Mouse (Mus musculus) forebrain, embryonic 13.5 days (tissue): ENCODE data around the gene Fpgs. TPM values are rescaled to one million over a fixed set of nuclear protein-coding genes. Genes with fewer than 3 reads are reported as not detected.

ENCODE experiments used
- ATAC-seq: fragments of 200-750 bp; cut with Nextera tagmentation; 2 replicates; pipeline ENCODE4 v1.8.0; 2017
- H3K27ac ChIP-seq: fragments of 300-500 bp; sonication (generic); 2 replicates; pipeline ENCODE4 v1.5.1; 2015; ENCODE audit warnings: inconsistent platforms, mild to moderate bottlenecking, moderate library complexity
- H3K27me3 ChIP-seq: fragments of 300-500 bp; sonication (generic); 2 replicates; pipeline ENCODE4 v1.6.1; 2015; ENCODE audit warnings: mild to moderate bottlenecking, inconsistent platforms
- H3K36me3 ChIP-seq: fragments of 300-500 bp; sonication (generic); 2 replicates; pipeline ENCODE4 v1.6.1; 2015; ENCODE audit warnings: mild to moderate bottlenecking, inconsistent platforms; ENCODE audit not compliant: poor library complexity, severe bottlenecking
- H3K4me1 ChIP-seq: fragments of 300-500 bp; sonication (generic); 2 replicates; pipeline ENCODE4 v1.6.1; 2015; ENCODE audit warnings: inconsistent platforms
- H3K4me2 ChIP-seq: fragments of 300-500 bp; sonication (generic); 2 replicates; pipeline ENCODE4 v1.6.1; 2015; ENCODE audit warnings: inconsistent platforms, mild to moderate bottlenecking, moderate library complexity
- H3K4me3 ChIP-seq: fragments of 300-500 bp; sonication (generic); 2 replicates; pipeline ENCODE4 v1.5.1; 2015; ENCODE audit warnings: mild to moderate bottlenecking, inconsistent platforms
- H3K9ac ChIP-seq: fragments of 300-500 bp; sonication (generic); 2 replicates; pipeline ENCODE4 v1.6.1; 2015; ENCODE audit warnings: mild to moderate bottlenecking, inconsistent platforms
- H3K9me3 ChIP-seq: fragments of 300-500 bp; sonication (generic); replicated peaks from 2 replicates; pipeline ENCODE4 v1.6.1; 2016; ENCODE audit warnings: inconsistent platforms
- WGBS: fragments of 180-500 bp; shearing (Covaris S2); methylation state at CpG from one replicate; pipeline ENCODE4 v1.1.7; 2015; 5-methylcytosine and 5-hydroxymethylcytosine counted together
- microRNA counts: library from miRNA; unstranded; fragments of <30 nt; microRNA quantifications from one replicate; lab custom pipeline; 2016
- microRNA-seq: library from miRNA; unstranded; fragments of <30 nt; microRNA quantifications from one replicate; pipeline ENCODE4, GENCODE M21; 2016
- polyA plus RNA-seq: library from polyadenylated mRNA; unstranded; fragments of >200 nt; fragmentation: Nextera tagmentation; extraction: Ambion mirVana; gene quantifications from 2 replicates; pipeline ENCODE4 v1.2.1, GENCODE M21; 2015

The Fpgs gene
- polyA plus RNA-seq, 1 experiment from 2014 or later = 14.2 TPM

DNA sequence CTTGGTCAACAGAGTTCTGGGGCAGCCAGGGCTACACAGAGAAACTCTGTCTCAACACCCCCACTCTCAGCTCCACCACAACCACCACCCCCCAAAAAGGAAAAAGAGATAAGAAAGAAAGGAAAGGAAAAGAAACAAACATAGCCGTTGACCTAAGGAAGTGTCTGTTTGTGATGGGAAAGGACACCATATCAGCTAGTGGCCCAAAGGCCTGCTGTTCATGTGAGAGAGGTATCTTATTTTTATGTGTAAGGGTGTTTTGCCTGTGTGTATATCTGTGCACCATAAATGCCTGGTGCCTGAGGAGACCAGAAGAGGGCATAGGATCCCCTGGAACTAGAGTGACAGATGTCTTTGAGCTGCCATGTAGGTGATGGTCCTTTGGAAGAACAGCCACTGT lies 64.3 kb downstream of the Fpgs start:
- Histone ChIP-seq H3K9me3 (no peaks in the 10 kb centered on the region), H3K4me2 (no peak overlapping the region), H3K4me3 (no peak overlapping the region), H3K27me3 (no peaks in the 10 kb centered on the region), H3K27ac (no peak overlapping the region), H3K36me3 (no peaks in the 10 kb centered on the region), H3K4me1 (no peaks in the 10 kb centered on the region), H3K9ac (no peak overlapping the region)
- ATAC-seq = no peak
- WGBS = 93% methylated on average over 1 of the region's 1 CpGs

DNA sequence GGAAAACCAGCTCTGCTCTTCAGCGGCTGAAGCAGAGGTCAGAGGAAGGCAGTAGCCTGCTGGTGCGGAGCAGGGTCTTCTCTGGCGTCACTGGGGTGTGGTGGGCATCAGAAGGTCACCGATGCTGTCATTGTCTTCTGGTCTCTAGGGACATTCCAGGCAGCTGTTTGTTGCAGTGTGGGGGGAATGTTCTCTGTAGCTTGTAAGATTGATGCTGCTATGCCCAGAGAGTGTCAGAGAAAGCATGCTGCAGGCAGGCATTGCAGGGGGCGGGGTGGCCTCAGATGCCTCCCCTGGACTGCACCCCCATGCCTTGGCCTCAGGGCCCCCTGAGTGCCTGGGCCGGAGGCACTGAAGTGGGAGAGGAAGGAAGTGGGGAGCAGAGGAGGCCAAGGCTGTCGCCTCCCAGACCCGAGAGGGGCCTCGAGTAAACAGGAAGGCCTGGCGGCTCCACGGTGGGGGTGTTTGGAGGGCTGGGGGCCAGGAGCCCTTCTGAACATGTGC lies 66.1 kb downstream of the Fpgs start:
- no peaks in the 10 kb centered on the region for H3K9me3 ChIP-seq
- peak overlapping the region; percentile 13; the same call in 1 of the 2 replicates for H3K9ac ChIP-seq
- 55% methylated on average over 11 of the region's 11 CpGs for WGBS

DNA sequence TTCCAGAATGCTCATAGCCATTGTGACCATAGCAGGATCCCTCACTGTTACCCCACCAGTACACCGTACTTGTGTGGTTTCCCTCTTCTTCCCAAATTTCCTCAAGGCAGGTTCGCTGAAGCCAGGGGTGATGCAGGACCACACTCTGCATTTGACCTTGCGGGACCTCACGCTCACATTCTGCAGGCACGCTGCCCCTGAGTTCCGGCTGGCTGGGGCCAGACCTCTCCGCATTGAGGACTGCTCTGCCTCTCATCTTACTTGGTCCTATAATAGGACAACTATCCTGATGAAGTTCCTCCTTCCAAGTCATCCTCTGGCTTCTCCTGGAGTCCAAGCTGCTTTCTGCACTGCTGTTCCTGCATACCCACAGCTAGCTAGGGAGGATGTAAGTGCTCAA lies 67.3 kb downstream of the Fpgs start:
- Histone ChIP-seq H3K9ac (no peak overlapping the region), H3K36me3 (peaks cover 7% of the 10 kb centered on the region), H3K4me2 (no peak overlapping the region), H3K9me3 (no peaks in the 10 kb centered on the region), H3K4me3 (no peak overlapping the region), H3K4me1 (no peaks in the 10 kb centered on the region), H3K27ac (no peak overlapping the region), H3K27me3 (no peaks in the 10 kb centered on the region)
- ATAC-seq = no peak
- 94% methylated on average over 7 of the region's 7 CpGs for whole genome bisulfite sequencing

More for the DNA sequence above, 66.1 kb downstream of the Fpgs start:
- no peaks in the 10 kb centered on the region for H3K27me3 ChIP-seq
- ATAC-seq = no peak
- H3K4me2 ChIP-seq = no peak overlapping the region
- no peak overlapping the region for H3K27ac ChIP-seq
- no peaks in the 10 kb centered on the region for H3K4me1 ChIP-seq
- H3K4me3 ChIP-seq = no peak overlapping the region
- H3K36me3 ChIP-seq = peaks cover 7% of the 10 kb centered on the region

DNA sequence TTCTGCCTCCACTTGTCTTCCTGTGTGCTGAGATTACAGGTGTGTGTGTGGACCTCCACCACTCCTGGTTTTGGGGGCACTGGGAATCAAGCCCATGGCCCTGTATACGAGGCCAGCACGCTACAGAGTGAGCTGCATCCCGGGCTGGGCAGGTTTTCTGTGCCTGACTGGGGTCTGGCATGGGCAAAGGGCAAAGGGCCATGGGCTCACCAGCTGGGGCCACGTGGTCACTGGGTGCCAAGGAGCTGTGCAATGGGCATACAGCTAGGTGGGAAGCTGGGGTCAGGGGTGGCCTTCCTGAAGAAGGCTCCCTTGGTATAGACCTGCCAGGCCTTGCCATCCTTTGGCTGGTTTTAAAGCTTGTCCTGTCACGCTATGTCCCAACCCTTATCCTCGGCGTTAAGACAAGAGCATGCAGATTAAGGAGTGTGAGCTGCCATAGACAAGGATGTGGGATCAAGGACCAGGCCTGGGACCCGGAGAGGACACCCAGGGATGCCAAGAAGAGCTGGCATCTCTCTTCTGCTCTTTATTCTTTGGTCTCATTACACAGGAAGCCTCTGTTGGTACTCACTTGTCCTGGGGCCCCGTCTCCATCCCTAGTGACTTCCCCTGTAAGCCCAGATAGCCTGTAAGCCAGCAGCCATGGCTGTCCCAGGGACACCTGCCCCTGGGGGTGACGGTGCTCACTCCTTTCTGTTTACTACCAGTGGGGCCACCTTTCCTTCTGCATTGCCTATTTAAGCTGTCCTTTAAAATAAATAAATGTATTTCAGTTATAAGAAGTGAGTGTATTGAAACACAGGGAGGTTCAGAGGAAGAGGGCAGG lies 69.5 kb downstream of the Fpgs start:
- Histone ChIP-seq H3K27me3 (no peaks in the 10 kb centered on the region), H3K27ac (no peak overlapping the region), H3K4me2 (no peak overlapping the region), H3K36me3 (peaks cover 7% of the 10 kb centered on the region), H3K9ac (no peak overlapping the region), H3K4me3 (no peak overlapping the region), H3K9me3 (no peaks in the 10 kb centered on the region), H3K4me1 (peaks cover 4% of the 10 kb centered on the region)
- 83% methylated on average over 10 of the region's 10 CpGs for WGBS
- no peak for ATAC-seq

DNA sequence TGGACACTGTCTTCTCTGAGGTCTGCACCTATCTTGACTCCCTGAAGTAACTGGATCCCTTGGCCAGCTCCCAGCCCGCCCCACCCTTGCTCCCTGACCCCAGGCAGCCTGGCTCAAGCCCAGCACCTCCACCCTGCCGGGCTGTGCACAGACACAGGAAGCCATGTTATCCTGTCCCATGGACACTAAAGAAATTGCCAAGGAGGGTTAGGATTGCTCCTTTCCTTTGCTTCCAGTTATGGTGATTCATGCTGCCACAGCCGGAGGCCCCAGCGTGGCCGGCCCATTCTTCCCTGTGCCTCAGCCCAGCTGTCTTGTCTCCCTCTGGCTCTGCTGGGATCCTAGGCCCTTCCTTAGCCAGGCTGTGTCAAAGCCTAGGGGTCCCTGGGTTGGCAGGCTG lies 70.3 kb downstream of the Fpgs start:
- 86% methylated on average over 5 of the region's 5 CpGs for WGBS
- no peak overlapping the region for H3K27ac ChIP-seq

More for the DNA sequence above, 70.3 kb downstream of the Fpgs start:
- Histone ChIP-seq H3K4me3 (no peak overlapping the region), H3K9me3 (no peaks in the 10 kb centered on the region), H3K4me1 (peaks cover 12% of the 10 kb centered on the region), H3K4me2 (no peak overlapping the region), H3K9ac (no peak overlapping the region), H3K36me3 (peaks cover 7% of the 10 kb centered on the region), H3K27me3 (no peaks in the 10 kb centered on the region)
- no peak for ATAC-seq

MicroRNAs within 50 kb of the gene (microRNA counts, 519-probe panel; counts per million panel counts)
- microRNA mmu-miR-1954 (lab: Ali Mortazavi, UCI) = 177 counts per million, percentile 53 among the panel's probes with 10 or more counts
- microRNA mmu-miR-2861 (lab: Ali Mortazavi, UCI) = 177 counts per million, percentile 53 among the panel's probes with 10 or more counts

Small RNA genes lying within 50 kb of the gene (microRNA-seq; reads per million reads assigned to microRNA genes)
- gene Gm47291 (not detected), gene Mir1954 (not detected), gene Mir2861 (0.80 reads per million), gene Mir3960 (not detected), gene Mir8093 (not detected)

Other genes with a start within 250 kb of the Fpgs start
- 4.5 and 5.2 TPM in 2 replicates for gene Fam102a, start 168.8 kb downstream of the Fpgs start, polyA plus RNA-seq
- gene Dpm2, start 133.3 kb downstream of the Fpgs start, polyA plus RNA-seq = 127 and 129 TPM in 2 replicates
- gene Pip5kl1, start 129.3 kb downstream of the Fpgs start, polyA plus RNA-seq = 1.7 and 3.4 TPM in 2 replicates
- 0.18 and 0.39 TPM in 2 replicates for gene 9430097D07Rik, start 128.5 kb downstream of the Fpgs start, polyA plus RNA-seq
- 14.5 and 16.5 TPM in 2 replicates for gene St6galnac4, start 117.0 kb downstream of the Fpgs start, polyA plus RNA-seq
- gene St6galnac6, start 104.4 kb downstream of the Fpgs start, polyA plus RNA-seq = 10.0 and 10.8 TPM in 2 replicates
- gene Ak1, start 82.4 kb downstream of the Fpgs start, polyA plus RNA-seq = 48.8 and 48.9 TPM in 2 replicates
- gene Eng, start 57.5 kb downstream of the Fpgs start, polyA plus RNA-seq = 20.4 and 21.2 TPM in 2 replicates
- 90.3 and 99.9 TPM in 2 replicates for gene Cdk9, start 8.9 kb upstream of the Fpgs start, polyA plus RNA-seq
- 23.5 and 29.2 TPM in 2 replicates for gene Sh2d3c, start 16.9 kb upstream of the Fpgs start, polyA plus RNA-seq
- 1.6 and 2.5 TPM in 2 replicates for gene 6330409D20Rik, start 36.9 kb upstream of the Fpgs start, polyA plus RNA-seq
- gene Tor2a, start 53.1 kb upstream of the Fpgs start, polyA plus RNA-seq = 55.8 and 62.2 TPM in 2 replicates
- 0.43 and 0.48 TPM in 2 replicates for gene Ttc16, start 71.5 kb upstream of the Fpgs start, polyA plus RNA-seq
- 4.6 and 5.4 TPM in 2 replicates for gene Ptrh1, start 71.6 kb upstream of the Fpgs start, polyA plus RNA-seq
- gene Cfap157, start 80.3 kb upstream of the Fpgs start, polyA plus RNA-seq = 0.45 and 1.4 TPM in 2 replicates
- 97.5 and 109 TPM in 2 replicates for gene Stxbp1, start 143.1 kb upstream of the Fpgs start, polyA plus RNA-seq
- gene Fam129b, start 172.0 kb upstream of the Fpgs start, polyA plus RNA-seq = 21.1 and 23.7 TPM in 2 replicates